Mouse (Mus musculus) Muller cell, postnatal 12 days (primary cell): ENCODE measurements around the gene Ptk6.

Experiments used
- DNase-seq: peaks from one replicate; pipeline ENCODE4 v3.0.0-alpha.2; 2015; ENCODE audit errors: inconsistent ontology term

The Ptk6 gene

DNA sequence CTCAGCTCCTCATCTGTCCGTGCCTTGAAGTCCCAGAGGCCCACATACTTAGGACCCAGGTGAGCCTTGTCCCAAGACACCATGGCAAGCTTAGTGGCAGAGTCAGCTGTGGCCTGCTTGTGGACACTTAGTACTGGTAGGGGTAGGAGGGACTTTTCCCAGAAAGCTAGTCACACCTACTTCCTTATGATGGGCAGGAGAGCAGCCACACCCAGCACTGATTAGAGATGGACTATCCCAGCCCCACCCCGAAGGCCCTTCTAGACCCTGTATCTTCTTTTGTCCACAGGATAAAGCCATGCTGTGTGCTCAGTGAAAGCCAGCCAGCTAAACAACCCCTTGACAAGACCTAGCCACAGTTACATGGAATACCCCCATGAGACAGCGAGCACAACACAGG is at the start of gene Ptk6:
Gene Ptk6 (minus strand): TSS at position 368 of the 400 bp plus-strand sequence.
- no peak for DNase-seq

DNA sequence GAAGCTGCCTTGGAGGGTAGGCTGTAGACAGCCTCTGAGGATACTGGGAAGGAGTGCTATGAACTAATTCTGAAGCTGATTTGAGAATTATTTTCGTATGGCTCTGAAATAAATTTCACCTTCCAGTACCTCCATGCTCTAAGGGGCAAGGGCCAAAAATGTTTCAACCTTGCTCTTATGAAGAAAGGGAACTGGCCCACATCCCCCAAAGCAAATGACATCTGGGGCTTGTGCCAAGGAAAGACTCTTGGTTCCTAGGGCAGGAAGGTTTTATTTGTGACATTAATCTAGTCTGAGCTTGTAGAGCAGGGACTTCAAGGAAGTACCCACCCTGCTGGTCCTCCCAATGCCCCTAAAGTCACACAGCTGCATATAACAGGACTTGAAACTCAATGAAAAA is 49.3 kb upstream of the Ptk6 start:
- no peak for DNase-seq

DNA sequence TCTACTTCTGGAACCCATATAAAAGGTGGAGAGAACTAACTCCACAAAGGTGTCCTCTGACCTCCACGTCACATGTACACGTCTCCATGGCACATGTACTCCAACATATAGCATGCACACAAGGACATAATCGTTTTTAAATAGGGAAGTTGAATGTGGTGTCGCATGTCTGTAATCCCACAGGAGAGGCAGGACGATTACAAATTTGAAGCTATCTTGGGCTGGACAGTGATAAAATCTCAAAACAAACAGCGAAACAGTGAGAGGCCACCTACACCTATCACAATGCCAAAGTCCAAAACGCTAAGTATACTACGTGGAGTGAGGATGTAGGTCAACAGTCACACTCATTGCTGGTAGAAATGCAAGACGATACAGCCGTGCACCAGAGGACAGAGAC is 46.6 kb upstream of the Ptk6 start:
- DNase-seq: no peak

DNA sequence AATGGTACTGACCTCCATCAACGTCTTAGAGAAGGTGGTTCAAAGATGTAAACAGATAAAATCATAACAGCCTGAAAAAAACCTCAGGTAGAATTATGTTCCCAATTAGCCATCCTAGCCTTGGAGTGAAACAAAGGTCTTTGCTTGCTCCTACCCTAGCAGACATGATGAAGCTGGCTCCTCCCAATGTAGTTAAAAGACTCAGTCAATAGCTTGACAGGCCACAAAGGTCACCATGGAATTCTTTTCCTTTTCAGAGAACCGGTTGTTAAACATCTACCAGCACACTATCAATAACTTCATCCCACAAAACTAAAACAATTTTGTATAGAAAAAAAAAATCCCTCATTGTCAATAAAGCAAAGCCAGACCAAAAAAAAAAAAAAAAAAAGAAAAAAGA is 42.4 kb upstream of the Ptk6 start:
- no peak for DNase-seq

DNA sequence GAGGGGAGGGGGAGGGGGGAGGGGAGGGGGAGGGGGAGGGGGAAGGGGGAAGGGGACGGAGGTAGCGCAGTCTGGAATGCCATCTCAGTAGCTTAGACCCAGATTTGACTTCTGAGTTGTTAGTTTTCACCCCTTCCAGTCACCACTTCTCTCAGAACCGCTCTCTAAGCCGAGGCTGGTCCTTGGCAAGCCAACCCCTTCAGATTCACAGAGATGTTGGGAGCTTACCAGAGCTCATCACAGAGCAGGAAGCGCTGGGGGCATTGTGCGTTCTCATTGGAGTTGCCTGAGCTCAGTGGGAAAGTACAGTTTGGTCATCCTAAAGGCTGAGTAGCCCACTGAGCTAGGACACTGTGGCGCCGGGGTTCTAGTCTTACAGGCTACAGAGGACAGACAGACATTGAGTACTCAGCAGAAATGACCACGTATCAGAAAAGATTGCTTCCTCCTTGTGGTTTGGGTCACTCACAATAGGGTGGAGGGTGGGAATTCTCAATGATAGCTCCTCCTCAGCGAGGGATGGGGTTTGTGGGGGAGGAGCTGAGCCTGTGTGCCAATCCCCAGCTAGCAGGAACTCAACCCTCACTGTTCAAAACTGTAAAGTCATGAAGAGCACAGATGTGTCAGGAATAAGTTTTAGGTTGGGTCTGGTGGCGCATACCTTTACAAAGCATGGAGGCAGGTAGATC is 41.3 kb upstream of the Ptk6 start:
- DNase-seq: peak; percentile 27

DNA sequence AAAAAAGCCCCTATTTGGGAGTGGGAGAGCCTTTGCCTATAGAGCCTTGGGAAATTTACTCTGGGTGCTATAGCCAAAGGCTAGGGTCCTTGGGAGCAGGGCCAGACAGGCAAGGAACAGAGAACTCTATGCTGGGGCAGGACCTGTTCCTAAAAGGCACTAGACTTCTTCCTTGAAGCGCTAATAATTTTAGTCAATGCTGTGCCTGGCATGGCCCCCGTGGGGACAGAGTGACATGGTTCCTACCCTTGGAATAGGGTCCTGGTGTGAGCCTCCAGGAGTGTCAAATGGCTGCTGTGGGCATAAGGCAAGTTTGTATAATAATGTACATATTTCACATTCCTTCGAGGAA is 39.7 kb upstream of the Ptk6 start:
- no peak for DNase-seq

DNA sequence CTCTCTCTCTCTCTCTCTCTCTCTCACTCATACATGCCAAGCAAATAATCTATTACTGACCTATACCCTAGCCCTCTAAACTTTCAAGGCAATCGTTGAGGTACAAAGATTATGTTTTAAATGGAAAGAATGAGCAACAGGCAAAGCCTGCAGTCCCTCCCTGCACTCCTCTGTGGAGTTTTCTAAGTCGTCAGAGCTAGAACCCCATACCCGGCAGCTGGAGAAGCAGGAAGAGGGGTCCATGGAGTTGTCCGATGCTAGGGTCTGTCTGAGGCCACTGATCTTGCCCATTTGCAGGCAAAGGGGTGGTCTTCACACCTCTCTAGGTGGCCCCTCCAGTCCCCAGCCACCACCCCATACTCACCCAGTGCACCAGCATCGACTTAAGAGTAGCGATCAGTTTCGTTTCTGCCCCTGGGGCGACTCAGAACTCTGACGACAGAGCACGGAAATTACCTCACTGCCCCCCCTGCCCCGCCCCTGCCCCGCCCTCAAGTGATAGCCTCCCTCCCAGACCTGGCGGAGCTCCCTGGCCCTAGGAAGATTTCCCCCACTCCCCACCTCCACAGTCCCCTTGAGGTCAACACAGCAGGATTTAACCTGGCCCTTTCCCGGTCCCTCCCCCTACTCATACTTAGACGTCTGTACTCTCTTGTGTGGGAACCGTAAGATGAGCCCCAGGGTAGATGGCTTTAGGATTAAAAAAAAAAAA is 39.2 kb upstream of the Ptk6 start, which contains the start of gene Helz2:
Gene Helz2 (minus strand): TSS at position 426 of the 712 bp plus-strand sequence.
- DNase-seq: peak; percentile 60

DNA sequence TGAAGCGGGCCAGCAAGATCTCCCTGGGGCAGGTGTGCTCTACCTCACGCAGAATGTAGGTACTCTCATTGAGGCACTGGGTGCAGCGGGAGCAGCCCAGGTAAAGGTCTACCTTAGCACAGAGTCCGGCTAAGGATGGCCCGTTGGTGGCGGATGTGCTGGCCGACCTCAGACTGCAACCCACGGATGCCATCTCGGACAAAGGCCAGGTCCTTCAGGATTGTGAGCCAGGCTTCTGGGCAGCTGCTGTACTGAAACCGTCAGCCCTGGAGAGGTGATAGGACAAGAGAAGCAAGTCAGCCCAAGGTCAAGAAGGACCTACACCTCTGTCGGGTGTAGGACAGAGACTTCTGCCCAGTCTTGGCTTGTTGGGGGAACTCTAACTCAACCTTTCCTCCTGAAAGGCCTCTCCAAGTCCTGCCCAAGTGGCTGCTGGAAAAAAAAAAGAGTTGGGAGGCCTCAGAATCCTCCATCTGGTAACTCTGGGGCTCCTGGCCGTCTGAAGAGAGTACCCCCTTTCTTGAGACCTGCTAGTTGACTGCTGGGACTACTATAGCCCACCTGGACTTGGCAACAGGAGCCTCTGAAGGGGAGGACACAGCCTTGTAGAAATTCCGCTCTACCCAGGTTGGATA is 38.3 kb upstream of the Ptk6 start:
- no peak for DNase-seq

DNA sequence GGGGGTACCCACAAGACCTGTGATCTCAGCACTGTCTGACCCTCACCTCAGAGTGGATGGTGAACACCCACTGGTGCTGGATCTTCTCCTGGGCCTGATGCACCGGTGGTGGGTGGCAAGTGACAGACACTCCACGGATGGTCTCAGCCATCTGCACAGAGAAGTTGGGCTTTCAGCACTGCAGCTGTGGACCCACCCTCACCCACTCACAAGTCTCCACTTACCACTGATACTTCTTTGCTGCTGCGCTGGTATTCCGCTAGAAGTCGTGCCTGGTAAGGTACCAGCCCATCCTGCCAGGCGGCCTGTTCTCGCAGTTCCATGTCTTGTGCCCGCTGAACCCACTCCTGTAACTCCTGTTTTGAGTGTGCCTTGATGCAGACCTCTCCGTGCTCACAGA is 36.7 kb upstream of the Ptk6 start:
- DNase-seq: no peak

DNA sequence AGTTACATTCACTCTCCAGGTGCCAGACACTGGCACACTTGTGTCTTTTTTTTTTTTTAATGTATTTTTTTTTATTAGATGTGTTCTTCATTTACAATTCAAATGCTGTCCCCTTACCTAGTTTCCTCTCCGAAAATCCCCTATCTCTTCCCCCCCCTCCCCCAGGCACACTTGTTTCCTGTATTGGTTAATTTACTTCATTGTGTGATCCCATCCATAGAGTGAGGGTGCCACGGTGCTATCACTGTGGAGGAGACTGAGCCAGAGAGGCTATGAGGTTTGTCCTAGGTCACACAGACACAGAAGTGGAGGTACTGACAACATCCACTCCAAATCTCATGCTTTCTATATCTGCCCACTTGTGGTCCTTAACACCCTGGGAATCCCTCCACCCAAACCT is 36.3 kb upstream of the Ptk6 start:
- no peak for DNase-seq

DNA sequence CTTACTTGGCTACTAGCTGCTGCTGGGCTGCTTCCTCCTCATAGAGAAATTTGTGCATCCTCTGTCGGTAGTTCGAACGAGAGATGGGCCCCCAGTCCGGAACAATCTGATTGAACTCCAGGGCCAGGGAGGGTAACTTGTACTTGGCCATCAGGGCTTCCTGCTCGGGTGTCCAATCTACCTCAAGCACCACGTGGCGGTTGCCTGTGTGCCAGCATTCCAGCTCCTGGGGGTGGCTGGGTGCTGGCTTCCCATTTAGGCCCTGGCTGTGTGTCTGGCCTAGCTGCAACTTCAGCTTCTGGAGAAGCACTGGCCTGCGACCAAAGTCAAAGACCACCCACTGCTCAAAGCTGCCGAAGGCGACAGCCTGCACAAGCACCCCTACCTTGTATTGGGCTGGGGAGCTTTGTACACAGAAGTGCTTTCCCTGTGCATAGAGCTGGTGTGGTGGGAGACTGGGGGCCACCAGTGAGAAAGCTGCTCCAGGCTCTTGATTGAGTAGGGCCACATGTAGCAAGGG is 35.6 kb upstream of the Ptk6 start:
- no peak for DNase-seq

DNA sequence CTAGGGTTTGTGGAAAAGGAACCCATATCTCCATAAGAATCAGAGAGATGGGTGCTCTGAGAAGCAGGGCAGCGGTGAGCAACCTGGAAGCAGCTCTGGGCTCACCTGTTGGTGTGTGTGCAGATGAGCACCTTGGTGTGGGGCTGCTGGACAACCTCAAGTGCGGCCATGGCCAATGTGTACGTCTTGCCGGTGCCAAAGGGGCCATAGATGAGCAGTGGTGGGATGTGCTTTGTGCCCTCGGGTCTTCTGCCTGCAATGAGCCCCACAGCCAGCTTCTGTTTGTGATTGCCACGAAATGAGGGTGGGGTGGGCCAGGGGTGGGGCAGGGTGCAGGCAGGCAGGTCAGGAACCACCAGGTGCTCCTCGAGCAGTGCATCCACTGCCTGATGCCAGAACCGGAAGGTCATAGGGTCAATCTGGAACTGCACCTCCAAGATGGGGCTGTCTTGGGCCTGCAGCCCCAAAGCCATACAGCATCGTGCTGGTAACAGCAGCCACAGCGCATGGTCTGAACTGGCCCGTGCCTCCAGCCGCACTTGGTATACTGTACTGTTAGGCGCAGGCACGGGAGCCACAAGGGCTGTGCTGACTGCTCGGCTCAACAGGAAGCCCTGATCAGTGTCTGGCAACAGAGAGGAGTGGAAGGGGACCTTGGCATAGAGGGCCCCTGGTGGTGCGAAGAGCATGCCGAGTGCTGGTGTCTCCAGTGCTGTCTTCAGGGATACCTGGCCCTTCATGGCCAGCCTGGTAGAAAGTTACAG is 34.8 kb upstream of the Ptk6 start:
- no peak for DNase-seq

DNA sequence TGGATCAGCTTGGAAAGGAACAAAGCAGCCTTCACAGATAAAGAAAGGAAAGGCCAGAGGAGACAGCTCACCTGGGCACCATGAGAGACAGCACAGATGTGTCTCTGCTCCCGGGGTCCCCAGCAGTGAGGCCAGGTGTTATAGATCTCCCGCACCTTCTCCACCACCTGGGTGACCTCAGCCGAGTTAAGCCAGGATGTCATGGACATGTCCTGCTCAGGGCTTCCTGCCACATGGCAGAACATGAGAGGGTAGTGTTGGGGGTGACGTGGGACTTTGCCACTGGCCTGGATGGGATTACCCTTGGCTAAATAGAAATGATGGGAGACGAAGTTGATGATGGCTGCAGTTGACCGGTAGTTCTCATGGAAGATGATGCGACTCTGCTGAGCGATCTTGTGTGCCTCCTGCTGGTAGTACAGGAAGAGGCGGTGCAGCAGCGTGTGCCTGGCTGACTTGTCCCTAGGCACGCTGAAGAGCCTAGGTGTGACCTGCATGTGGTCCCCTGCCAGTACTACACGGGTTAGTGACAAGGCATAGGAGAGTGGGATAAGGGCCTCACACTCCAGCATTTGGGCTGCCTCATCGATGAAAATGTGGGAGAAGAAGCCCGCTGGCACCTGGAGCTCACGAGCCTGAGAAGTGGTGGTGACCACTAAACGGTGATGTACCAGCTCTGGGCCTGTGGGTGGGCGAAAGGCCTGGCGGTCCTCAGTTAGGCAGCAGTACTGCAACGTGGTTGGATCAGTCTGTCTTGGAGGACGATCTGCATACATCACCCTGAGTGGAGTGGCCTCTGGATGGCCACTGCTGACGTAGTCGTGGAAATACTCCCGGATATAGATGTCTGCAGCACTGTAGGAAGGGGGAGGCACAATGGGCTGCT is 33.3 kb upstream of the Ptk6 start:
- DNase-seq: no peak

DNA sequence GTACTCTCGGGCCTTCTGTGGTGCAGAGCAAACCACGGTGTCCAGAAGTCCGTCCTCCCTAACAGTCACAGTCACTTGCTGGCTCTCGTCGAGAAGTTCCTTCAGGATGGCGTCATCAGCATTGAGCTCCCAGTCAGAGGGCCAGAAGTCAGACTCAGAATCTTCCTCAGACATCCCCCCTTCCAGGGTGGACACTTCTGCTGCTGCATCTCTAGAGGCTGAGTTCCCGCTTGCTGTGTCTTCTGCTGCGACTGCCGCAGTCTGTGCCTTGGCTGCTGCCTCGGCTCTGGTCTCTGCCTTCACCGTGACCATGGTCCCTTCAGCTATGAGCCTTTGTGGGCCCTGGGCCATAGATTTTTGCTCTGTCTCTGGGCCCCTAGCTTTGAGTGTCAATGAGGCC is 32.1 kb upstream of the Ptk6 start:
- no peak for DNase-seq

DNA sequence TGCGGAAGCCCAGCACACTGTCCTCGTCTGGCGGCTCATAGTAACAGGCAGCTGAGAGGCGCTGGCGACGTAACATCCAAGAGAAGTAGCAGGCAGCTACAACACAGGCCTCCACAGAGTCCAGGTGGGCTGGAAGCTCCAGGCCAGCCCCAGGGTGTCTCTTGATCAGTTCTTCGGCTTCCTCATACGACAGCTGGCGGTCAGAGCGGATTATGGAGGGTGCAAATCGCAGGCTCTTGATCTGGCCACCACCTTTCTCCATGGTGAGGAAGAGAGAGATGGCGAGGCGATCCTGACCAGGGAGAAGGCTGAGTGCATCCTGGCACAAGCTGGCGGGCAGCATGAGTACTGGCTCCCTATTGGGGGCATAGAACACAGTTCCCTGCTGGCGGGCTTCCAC is 30.9 kb upstream of the Ptk6 start:
- DNase-seq: no peak

DNA sequence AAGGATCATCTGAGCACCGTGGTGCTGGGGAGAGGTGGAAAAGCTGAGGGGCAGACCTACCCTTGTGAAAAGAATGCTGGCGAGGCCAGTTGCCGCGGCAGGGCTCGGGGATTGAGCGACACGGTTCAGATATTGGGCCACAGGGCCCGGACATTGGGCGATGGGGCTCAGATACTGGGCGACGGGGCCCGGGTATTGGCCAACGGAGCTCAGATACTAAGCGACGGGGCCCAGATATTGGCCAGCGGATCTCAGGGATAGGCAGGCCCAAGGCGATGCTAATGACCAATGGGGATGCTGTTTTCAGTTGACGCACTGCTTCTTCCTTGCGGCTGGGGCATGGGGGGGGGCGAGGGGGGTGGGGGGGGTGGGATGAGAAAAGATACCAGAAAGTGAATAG is 28.6 kb upstream of the Ptk6 start:
- DNase-seq: no peak

DNA sequence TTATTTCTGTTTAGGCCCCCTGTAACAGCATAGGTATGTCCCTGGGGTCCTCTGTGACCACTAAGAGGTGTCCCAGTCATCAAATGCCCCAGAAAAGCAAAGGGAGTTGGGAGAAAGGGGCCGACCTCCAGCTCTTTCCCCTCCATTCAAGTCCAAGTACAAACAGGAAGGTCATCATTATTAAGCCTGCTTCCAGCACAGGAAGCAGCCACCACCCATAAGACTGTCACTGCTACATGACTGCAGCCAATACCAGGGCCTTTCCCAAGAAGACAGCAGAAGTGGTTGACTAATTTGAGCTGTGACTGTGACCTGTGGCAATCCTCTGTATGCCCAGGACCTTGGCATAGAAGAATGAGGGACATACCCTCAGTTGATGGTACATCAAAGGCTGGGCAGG is 25.7 kb upstream of the Ptk6 start:
- no peak for DNase-seq

DNA sequence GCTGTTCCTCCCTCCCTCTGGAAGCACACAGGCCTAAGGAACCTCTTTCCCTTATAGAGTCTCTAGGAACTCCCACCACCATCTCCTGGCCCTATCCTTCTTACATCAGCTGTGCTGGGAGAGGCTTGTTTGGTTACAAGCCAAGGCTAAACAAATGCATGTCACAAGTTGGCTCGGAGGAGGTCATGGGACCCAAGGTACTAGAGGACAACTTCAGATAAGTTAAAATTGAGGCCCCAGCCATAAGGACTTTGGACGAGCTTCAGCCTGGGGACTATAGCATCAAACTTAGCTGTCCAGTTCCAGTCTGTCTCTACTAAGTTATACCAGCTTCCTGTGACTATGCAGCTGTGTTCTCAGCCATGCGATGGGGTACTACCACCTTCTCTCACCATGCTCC is 24.5 kb upstream of the Ptk6 start:
- DNase-seq: no peak

DNA sequence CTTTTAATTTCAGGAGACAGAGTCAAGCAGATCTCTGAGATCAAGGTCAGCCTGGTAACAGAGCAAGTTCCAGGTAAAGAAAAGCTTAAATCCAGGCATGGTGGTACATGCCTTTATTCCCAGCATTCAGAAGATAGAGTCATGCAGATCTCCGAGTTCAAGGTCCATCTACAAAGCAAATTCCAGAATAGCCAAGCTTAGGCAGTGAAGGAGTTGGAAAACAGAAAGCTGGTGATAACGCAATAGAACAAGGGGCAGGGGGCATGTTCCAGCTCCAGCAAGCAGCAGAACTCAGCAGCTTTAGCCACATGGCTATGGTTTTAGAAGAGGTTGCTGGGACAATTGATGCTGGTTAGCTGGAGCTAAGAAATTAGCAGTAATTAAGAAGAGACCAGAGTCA is 22.4 kb upstream of the Ptk6 start:
- no peak for DNase-seq

DNA sequence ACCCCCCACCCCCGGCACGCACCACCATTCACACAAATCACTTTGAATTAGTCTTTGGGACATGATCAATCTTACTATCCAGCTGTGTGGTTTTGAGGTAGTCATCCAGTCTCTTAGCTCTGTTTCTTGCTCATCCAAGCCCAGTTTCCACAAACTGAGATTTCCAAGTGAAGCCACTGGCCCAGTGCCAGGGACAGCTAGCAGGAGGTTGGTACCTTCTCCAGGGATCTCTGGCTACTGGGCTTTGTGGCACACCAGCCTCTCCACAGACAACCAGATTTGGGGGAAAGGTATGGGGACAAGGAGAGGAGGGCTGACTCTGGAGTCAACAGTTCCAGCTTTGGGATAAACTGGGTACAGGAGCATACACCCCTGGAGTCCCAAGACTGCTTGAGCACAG is 17.8 kb upstream of the Ptk6 start:
- peak; percentile 19 for DNase-seq

DNA sequence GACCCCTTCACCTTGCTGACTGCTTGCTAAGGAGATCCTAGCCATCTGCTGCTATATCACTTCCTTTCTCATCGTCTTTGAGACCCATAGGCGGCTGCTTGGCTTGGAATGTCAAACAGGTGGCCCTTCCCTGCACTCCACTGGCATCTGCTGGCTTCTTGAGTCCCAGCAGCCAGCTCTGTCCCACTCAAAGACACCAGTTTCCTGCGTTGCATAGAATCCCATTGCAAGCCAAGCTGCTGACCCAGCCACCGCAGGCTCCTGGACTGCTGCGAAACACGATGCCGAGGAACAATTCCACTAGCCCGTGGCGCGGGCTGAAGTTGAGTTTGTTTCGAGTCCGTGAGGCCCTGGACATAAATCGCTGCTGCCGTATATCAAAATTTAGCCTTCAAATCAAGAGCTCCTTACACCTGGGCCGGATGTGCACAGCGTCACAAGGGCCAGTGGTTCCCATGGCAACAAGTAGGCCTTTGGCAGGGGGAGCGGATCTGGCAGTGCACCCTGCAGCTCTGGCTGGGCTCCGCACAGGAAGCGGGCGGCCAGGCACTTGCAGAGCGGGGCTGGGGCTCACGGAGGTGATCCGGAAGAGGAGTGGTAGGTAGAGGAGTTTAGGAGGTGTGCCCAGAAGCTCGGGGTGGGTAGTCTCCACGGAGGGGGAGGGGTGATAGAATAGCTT is 17.1 kb upstream of the Ptk6 start, which contains the start of gene Fndc11:
Gene Fndc11 (plus strand): TSS at position 476 of the 679 bp plus-strand sequence.
- peak; percentile 71 for DNase-seq
